Mouse (Mus musculus) ES-CJ7 (cell line): ENCODE measurements around the gene Als2cl.

Experiments
- DNase-seq: peaks from one replicate; pipeline ENCODE4 v3.0.0; 2011; ENCODE audit warnings: low read depth, low spot score

Als2cl gene

DNA sequence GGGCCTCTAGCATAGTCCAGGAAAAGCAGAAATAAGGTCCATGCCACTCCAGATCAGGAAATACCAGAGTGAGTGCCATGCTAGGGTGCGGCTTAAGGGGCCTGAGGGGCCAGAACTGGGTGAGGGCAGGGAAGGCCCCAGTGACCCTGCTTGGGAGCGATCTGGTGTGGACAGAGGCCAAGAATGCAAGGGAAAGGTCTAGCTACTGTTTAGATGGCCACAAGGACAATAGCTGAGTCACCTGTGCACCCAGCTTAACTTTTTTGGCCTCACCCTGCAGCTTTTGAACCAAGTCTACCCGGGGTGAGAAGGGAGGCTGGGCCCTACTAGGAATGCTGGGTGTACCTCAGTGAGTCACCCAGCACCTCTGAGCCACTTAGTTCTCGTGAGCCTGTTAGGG is 1.1 kb downstream of the Als2cl start:
- no peak for DNase-seq

DNA sequence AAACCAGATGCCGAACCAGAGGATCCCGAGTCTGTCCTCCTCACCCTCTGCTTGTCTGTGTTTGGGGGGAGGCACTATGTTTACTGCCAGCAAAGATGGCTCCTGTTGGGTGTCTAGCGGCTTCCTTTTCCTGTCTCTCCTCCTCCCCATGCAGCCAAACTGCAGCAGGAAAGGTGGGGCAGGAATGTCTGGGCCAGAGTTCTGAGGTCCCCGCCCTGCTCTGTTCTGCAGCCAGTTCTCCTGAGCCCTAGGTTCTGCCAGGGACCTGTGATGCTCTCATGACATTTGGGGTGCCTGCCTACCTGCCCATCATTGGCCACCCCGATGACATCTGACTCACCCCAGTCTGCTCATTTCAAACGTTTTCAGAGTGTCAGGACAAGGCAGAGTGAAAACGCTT is 2.3 kb downstream of the Als2cl start:
- DNase-seq, result no peak

DNA sequence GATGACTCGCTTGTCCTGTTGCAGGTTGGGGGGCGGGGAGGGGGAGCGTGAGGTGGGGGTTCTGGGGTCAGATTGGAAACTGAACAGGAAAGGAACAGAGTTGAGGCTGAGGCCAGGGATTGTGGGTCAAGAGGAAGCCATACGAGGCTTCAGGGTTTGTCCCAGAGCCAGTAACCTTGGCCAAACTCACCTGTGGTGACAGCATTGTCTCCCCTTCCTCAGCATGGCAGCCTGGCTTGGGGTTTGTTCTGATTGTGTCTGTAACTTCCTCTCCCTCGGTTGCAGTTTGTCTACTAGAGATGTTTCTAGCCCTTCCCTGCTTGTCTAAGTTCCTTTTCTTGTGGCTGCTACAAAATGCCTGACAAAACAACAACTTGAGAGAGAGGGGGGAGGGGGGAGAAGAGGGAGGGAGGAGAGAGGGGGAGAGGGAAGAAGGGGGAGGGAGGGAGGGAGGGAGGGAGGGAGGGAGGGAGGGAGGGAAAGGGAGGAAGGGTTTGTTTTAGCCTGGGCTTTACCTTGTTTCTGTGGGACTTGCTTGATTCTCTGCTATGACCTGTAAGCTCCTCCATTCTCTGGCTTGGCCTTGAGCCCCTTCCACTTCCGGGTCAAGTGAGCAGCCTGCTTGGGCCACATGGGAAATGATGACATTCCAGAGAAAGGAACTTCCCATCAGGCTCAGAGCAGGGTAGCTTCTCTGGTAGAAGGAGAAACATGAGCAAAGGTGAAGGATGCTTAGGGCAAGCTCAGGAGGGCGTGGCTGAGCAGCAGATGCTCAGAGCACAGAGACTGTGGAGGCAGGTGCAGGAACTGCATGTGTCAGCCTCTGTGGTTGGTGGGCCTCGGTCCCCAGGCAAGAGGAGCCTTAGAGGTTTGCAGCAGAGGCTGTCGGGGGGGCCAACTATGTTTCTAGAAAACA is 8.0 kb downstream of the Als2cl start:
- peak; percentile 75 for DNase-seq

DNA sequence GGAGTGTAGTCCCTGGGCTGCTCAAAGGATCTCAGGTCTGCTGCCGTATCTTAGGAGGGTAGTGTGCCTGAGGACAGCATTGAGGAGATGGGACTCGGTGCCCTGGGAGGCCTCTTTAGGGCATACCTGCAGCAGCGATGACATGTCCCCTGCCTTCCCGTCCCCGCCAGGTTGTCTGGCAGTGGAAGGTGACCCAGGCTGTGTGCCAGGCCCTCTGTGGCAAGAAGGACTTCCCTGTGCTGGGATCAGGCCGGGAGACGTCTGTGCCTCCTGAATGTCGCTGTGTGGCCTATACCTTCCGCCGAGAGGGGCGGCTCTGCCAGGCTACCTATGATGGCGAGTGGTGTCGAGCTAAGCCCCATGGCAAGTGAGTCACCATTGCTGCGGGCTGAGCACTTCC is 9.3 kb downstream of the Als2cl start:
- no peak for DNase-seq

DNA sequence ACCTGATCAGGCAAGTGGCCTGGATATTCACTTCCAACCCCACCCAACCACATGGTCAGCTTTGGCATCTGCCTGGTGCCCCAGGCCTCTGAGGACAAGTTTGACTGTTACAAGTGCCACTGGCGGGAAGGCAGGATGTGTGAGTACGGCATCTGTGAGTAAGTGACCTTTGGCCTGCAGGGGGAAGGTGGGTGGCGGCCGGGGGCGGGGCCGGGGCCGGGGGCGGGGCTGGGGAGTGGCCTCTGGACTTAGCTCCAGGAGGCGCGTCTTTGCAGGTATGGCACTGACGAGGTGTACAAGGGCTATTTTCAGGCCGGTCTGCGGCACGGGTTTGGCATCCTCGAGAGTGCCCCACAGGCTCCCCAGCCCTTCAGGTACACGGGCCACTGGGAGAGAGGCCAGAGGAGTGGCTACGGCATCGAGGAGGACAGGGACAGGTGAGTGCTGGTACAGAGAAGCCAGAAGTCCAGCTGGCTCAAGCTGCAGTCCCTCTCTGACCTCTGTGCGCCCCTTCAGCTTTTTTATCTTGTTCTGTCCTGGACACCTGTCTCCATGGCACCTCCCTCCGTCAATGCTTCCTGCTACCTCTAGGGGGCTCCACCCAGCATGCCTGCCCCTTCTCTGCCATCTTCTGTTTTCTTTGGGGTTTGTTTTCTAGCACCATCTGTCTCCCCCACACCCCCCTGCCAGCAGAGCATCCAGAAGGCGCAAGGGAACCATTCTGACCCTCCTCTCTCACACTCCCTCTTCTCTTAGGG is 10.5 kb downstream of the Als2cl start:
- peak; percentile 46 for DNase-seq

DNA sequence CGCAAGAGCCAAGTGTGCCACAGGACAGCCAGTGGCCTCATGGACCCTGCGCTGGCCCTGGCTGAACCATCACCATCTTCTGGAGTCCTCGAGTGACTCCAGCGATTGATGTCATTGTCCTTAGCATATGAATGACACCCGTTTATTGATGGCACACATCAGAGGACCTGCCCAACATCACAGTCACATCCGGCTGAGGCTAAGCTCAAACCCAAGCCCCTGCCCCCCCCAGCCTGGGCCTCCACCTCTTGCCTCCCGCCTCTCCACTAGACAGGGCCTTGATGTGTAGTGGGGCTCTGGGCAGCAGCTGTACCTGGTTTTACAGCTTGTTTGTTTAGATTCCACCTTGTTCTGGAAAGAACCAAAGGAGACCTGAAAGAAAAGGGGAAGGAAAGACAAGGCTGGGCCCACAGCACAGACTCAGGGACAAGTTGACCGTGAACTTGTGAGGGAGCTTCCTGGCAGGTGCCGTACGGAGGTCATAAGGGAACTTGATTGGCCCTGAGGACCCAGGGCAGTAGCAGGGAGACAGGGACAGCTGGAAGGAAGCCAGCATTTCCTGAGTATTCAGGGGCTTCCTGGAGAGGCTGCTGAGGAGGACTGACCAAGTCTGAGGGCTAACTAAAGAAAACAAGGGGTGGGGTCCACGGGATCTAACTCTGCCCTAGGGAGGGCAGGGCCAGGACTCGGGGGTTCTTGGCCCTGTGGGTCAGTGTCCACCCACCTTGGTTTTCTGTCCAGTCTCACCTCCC is 11.6 kb downstream of the Als2cl start:
- DNase-seq, result no peak

DNA sequence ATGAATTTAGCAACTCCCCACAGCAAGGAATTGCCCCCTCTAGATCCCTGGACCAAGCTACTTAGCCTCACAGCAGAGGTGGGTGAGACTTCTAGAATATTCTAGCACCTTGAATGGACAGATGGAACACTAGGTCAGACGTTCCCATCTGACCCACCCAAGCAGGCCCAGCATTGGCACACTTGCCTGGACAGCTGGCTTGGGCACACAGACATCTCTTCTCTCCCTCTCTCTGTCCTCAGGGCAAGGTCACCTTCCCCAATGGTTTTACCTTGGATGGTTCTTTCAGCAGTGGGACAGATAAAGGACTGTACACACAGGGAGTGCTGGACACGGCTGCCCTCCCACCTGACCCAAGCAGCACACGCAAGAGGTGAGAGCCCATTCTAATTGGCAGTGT is 12.9 kb downstream of the Als2cl start:
- DNase-seq, result no peak

DNA sequence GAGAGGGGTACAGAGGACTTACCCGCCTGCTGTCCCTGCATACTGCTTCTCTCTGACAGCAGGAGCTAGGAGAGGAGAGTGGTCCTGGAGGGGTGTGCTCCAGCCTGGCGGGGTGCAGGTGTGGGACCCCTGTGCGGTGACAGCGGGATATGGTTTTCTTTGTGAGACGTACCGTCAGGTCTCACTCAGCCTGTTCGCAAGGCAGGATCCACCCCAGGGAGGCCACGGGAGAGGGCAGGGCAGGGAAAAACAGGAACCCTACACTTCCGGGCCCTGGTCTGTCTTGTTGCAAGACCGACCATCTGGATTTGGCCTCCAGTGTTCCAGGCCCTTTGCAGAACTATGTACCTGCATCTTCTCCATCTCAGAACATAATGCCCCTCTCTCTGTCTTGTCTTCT is 13.8 kb downstream of the Als2cl start:
- no peak for DNase-seq

DNA sequence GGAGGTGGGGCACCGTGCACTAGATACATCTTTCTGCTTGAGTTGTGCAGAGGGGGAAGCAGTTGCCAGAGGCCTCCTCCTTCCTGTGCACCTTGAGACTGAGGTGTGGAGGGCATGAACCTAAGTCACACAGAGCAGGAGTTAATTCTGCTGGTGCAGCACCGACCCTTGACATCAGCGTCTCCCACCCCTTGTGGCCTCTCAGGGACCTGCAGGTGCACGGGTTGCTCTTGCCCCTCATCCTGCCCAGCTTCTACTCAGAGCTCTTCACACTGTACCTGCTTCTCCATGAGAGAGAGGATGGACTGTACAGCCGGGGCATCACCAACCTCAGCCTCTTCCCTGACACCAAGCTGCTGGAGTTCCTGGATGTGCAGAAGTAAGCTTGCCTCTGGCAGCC is 15.8 kb downstream of the Als2cl start:
- no peak for DNase-seq

DNA sequence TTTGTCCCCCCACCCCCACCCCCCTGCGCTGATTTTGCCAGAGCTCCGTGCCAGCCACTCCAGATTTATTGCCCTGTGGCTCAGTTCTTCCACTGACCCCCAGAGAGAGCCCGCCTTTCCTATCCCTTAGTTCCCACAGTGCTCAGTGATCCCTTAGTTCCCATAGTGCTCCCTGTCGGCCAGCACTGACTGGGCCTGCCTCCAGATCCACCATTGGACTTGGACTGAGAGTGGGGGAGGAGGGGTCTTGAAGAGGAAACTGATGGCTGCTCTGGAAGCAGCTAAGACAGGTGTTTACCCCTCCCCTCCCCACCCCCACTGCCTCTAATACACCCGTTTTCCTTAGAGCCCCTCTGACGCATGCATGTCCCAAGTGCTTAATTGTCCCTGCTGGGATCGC is 16.3 kb downstream of the Als2cl start:
- no peak for DNase-seq

DNA sequence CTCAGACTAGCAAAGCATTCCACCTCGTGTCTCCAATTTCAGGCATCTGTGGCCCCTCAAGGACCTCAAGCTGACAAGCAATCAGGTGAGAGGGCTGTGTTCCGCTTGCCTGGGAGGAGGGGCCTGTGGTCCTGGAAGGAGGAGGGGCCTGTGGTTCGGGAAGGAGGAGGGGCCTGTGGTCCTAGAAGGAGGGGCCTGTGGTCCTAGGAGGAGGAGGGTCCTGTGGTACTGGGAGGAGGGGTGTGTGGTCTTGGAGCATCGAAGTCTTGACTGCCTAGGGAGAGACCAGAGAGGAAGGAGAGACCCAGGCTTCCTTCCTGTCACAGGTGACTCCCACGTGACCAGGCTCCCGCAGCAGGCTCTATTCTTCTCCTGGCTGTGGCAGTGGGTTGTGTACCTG is 16.9 kb downstream of the Als2cl start:
- peak; percentile 78 for DNase-seq

DNA sequence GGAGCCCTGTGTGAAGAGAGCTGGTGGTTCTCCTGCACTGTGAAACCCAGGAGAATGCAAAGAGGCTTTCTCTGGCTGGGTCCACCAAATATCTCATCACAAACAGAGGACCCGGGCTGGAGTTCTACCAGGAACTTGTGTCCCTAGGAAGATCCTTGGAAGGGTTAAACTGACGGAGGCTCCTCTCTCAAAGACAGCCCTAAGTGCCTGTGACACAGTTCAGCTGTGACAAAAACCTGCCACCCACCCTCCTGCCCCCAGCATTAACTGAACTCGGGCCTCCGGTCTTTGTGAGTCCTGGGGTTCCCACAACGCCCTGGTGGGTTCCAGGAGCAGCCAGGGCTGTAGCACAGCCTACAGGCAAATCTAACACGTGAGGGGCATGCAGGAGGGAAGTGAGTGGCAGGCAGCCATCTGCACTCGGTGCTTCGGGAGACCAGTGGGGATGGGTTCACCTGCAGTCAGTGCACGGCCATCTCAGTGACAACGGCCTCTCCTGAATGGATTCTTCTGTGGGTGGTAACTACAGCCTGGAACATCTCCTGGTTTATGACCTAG is 19.9 kb downstream of the Als2cl start:
- DNase-seq, result no peak

DNA sequence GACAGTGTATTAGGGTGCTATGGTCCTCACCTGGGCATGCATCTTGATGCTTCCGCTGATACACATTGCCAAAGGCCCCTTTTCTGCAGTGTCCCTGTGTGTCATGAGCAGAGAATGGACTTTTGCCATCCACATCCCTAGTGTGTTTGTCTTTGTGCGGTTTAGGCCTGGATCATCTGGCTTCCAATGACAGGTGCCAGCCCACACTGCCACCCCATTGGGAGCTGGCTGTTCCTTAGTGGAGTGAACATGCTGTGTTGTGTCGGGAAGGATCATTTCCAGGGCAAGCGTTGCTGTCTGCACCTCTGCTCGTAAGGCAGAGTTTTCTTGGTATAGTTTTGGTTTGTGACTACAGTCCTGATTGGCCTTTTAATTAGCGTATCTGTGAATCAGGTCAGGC is 21.5 kb downstream of the Als2cl start:
- DNase-seq, result no peak

DNA sequence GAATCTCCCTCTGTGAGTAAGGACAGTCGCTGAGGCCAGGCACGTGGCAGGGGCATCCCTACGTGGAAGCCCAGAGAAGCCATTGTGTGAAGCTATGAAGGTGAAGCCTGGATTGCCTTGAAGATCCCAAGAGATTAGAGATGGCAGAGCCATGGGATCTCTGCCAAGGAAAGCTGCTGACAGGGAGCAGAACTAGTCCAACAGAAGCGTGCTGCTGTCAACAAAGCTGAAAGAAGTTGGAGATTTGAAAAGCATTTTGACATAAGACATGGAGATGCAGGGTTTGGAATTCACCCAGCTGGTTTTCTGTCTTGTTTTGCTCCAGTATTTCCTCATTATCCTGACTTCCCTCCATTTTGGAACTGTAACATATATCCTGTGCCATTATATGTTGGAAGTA is 22.6 kb downstream of the Als2cl start:
- DNase-seq, result no peak

DNA sequence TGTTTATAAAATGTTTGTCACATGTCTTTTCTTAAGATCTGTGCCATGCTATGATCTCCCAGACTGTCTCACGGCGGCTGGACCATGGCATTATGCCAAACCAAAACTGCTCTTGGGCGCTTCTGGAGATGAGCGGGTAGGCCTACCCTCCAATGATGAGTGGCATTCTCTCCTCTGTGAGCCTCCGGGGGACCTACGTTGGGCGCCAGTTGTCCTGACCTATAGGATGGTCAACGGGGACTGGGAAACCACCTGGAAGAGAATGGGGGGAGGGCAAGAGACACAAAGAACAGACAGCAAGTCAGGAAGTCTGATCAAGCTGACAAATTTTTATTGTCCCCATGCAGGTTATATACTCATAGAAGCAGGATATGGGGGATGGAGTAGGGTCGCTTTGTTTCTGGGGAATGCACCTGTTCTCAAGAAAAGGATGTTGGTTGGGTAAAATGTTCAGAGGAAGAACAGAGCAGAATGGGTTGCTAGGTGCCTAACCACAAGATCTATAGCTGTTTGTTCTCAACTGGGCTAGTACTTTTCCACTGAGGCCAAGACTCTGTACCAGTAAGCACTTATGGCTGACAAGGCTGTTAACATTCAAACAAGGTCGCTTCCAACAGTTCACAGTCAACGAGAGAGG is 27.6 kb downstream of the Als2cl start:
- DNase-seq, result no peak

DNA sequence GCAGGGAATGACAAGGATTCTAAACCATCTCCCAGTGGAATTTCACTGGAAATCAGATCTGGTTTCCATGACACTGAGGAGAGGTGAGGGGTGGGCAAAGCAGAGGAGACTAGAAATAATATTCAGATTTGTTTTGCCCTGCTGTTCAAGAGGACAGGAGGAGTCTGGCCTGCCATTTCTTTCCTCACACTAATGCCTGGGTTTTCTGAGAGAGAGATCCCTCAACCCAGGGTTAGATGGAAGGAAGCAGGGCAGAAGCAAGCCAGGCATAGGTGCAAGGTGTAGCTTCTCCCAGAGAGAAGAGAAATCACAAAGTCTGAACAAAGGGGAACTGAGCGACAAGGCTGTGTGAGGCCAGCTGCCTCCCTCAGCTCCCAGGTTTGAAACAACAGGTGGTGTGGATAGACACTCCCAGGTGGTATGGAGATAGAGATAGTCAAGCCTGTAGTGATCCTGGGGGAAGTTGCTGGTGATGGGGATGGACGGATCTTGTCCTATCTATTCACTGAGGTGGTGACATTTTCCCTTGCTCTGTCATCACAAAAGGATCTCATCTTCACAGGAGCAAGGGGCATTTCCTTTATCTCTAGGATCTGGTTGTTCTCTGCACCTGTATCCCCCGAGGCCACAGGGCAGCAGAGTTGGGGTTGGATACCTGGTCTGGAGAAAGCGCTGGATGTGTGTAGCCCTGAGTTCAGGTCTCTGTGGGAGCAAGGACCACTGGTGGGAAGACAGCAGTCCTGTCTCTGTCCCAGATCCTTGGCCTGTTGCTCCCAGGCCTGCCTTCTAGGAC is 28.4 kb downstream of the Als2cl start:
- DNase-seq, result no peak

DNA sequence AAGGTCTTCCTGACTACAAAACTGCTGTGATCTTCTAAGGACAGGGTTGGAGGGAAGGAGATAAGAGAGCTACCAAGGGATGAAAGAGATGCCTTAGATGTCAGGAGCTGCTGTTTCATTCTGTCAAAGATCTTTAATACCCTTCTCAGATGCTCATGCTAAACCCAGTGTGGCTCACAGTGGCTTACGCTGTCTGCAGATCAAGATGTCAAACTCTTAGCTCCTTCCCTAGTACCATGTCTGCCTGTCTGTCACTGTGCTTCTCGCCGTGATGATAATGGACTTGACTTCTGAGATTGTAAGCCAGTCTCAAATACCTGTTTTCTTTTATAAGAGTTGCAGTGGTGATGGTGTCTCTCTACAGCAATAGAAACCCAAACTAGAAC is 29.0 kb downstream of the Als2cl start:
- DNase-seq, result no peak

DNA sequence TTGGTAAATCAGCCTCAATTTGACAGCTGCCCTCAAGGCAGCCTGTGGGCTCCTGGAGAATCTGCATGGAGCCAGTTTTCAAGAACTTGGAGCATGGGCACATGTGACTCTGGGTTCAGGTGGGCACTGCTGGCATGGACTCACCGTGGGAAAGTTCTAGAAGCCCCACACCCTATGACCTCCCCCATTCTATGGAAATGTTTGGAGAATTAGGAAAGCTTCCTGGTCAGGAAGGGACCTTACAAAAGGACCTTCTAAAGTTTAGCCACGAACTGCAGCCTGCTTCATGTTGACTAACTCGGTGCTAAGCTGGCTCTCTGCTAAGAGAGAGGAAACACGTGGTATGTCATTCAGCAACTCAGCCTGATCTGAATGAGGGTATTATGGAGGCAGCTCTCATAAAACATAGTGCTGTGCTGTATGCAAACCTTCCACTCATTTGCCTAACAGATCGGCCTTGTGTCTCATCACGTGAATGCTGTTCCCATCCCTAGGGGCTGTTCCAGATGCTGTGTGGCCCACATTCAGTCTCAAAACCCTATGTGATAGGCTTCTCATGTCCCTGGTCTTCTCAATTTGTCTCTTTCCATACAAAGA is 29.8 kb downstream of the Als2cl start:
- DNase-seq, result no peak

DNA sequence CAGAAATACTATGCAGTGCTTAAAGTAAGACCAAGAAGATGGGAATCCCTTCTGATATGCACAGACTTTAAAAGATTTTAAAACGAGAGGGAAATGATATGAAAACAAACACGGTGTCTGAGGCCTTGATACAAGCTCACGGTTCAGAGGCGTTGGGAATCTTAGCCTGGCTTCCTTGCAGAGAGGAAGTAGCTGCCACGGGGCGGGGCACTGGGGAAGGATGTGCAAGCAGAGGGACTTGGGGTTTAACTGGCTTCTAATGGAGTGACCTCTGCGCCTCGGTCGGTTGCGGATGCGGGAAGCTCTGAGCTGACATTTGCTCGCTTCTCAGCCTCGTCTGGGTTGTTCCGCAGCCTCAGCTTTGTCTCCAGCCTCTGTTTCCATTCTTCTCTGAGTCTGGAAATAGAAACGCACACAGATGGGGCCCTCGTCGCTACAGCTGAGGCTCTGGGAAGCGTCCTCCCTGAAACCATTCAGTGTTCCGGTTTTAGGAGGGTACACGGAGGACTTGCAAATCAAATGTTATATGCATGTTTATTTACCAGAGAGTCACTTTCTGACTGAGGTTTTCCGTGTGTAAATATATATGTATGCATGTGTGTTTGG is 35.1 kb downstream of the Als2cl start:
- DNase-seq, result peak; percentile 48

DNA sequence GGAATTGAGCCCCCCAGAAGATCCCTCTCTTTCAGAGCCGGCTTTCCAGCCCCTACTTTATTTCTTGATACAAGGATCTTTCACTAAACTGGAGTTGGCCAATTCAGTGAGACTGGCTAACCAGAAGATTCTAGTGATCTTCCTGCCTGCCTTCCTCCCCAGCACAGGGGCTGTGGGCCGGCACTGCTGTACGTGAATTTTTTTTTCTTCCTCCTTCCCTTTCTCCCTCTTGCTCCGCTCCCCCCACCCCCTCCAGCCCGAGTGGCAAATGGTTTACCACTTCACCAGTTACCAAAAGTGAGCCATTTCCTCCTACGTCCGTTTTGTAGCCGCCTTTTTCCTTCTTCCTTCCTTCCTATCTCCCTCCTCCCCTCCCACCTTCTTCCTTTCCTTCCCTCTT is 35.8 kb downstream of the Als2cl start:
- DNase-seq, result no peak
